Mouse (Mus musculus) limb, embryonic 12.5 days (tissue): Measurements from ENCODE around the gene Os9. TPM values are rescaled to one million over a fixed set of nuclear protein-coding genes. Genes with fewer than 3 reads are reported as not detected.

ENCODE experiments used
- ATAC-seq: fragments of 200-750 bp; cut with Nextera tagmentation; 2 replicates; pipeline ENCODE4 v1.8.0; 2017; ENCODE audit warnings: low read depth, moderate TSS enrichment; ENCODE audit not compliant: insufficient number of reproducible peaks, insufficient read depth, low FRiP score, low TSS enrichment
- H3K27ac ChIP-seq: fragments of 300-500 bp; sonication (generic); 2 replicates; pipeline ENCODE4 v1.5.1; 2016; ENCODE audit warnings: mild to moderate bottlenecking, moderate library complexity
- H3K27me3 ChIP-seq: fragments of 300-500 bp; sonication (generic); 2 replicates; pipeline ENCODE4 v1.6.1; 2016; ENCODE audit warnings: mild to moderate bottlenecking, moderate library complexity
- H3K36me3 ChIP-seq: fragments of 300-500 bp; sonication (generic); 2 replicates; pipeline ENCODE4 v1.6.1; 2016; ENCODE audit warnings: mild to moderate bottlenecking, moderate library complexity
- H3K4me1 ChIP-seq: fragments of 300-500 bp; sonication (generic); replicated peaks from 2 replicates; pipeline ENCODE4 v1.6.1; 2016
- H3K4me2 ChIP-seq: fragments of 300-500 bp; sonication (generic); 2 replicates; pipeline ENCODE4 v1.6.1; 2016; ENCODE audit warnings: mild to moderate bottlenecking, moderate library complexity
- H3K4me3 ChIP-seq: fragments of 300-500 bp; sonication (generic); replicated peaks from 2 replicates; pipeline ENCODE4 v1.5.1; 2016; ENCODE audit warnings: mild to moderate bottlenecking
- H3K9ac ChIP-seq: fragments of 300-500 bp; sonication (generic); replicated peaks from 2 replicates; pipeline ENCODE4 v1.6.1; 2016; ENCODE audit warnings: mild to moderate bottlenecking, moderate library complexity
- H3K9me3 ChIP-seq: fragments of 300-500 bp; sonication (generic); 2 replicates; pipeline ENCODE4 v1.6.1; 2016; ENCODE audit warnings: mild to moderate bottlenecking, moderate library complexity
- WGBS: fragments of 180-500 bp; shearing (Covaris S2); methylation state at CpG from one replicate; pipeline ENCODE4 v1.1.7; 2016; 5-methylcytosine and 5-hydroxymethylcytosine counted together
- polyA plus RNA-seq: library from polyadenylated mRNA; unstranded; fragments of >200 nt; fragmentation: Nextera tagmentation; extraction: Ambion mirVana; gene quantifications from 2 replicates; pipeline ENCODE4 v1.2.1, GENCODE M21; 2016

The Os9 gene
- polyA plus RNA-seq, 1 experiment from 2014 or later, result 58.7 TPM

GRCm38 (mm10) chr10:127049395-127050118 lies 71.4 kb downstream of the Os9 start:
- H3K9me3 ChIP-seq, result no peaks in the 10 kb centered on the region
- peaks cover 19% of the 10 kb centered on the region for H3K36me3 ChIP-seq
- H3K27me3 ChIP-seq, result peaks cover 70% of the 10 kb centered on the region
- H3K4me1 ChIP-seq, result peaks cover 24% of the 10 kb centered on the region
- peak overlapping the region; percentile 19; the same call in 1 of the 2 replicates for H3K4me3 ChIP-seq
- no peak overlapping the region for H3K27ac ChIP-seq
- H3K9ac ChIP-seq, result no peak overlapping the region
- 3% methylated on average over 29 of the region's 29 CpGs for WGBS
- H3K4me2 ChIP-seq, result peak overlapping the region; percentile 35
- no peak for ATAC-seq

- H3K36me3 ChIP-seq, result peaks cover 23% of the 10 kb centered on the region
- H3K9ac ChIP-seq, result no peak overlapping the region
- H3K9me3 ChIP-seq, result no peaks in the 10 kb centered on the region
- H3K4me1 ChIP-seq, result peaks cover 24% of the 10 kb centered on the region
- peak overlapping the region; percentile 35 for H3K4me2 ChIP-seq
- H3K4me3 ChIP-seq, result peak overlapping the region; percentile 19; the same call in 1 of the 2 replicates
- WGBS, result 6% methylated on average over 35 of the region's 35 CpGs
- ATAC-seq, result no peak
- peaks cover 67% of the 10 kb centered on the region for H3K27me3 ChIP-seq
- H3K27ac ChIP-seq, result no peak overlapping the region
Observed at GRCm38 (mm10) chr10:127048608-127049394, 72.1 kb downstream of the Os9 start.

GRCm38 (mm10) chr10:127047954-127048353 lies 73.0 kb downstream of the Os9 start, which contains the start of gene Cyp27b1:
TSS of gene Cyp27b1 (plus strand) at chr10:127048250.
- Histone ChIP-seq H3K9me3 (no peaks in the 10 kb centered on the region), H3K36me3 (peaks cover 30% of the 10 kb centered on the region), H3K4me2 (peak within 1 kb of the TSS; percentile 35), H3K4me1 (peaks cover 25% of the 10 kb centered on the region), H3K27ac (no peak within 1 kb of the TSS), H3K9ac (no peak within 1 kb of the TSS), H3K27me3 (peaks cover 63% of the 10 kb centered on the region), H3K4me3 (peak within 1 kb of the TSS; percentile 19; the same call in 1 of the 2 replicates)
- no peak for ATAC-seq
- 28% methylated on average over 5 of the region's 5 CpGs for WGBS

Other genes with a start within 250 kb of the Os9 start
- 22.9 TPM in 2 replicates for gene Atp23, start 219.8 kb downstream of the Os9 start, polyA plus RNA-seq
- 74.6 and 89.2 TPM in 2 replicates for gene Ctdsp2, start 142.4 kb downstream of the Os9 start, polyA plus RNA-seq
- 0.15 and 1.1 TPM in 2 replicates for gene Avil, start 120.4 kb downstream of the Os9 start, polyA plus RNA-seq
- 85.2 and 99.1 TPM in 2 replicates for gene Tsfm, start 90.3 kb downstream of the Os9 start, polyA plus RNA-seq
- gene Mettl1, start 79.7 kb downstream of the Os9 start, polyA plus RNA-seq, result 52.5 and 53.7 TPM in 2 replicates
- 0.50 TPM in 2 replicates for gene Eef1akmt3, start 79.6 kb downstream of the Os9 start, polyA plus RNA-seq
- 0.16 TPM in 1 of 2 replicates, not detected in the other for gene Cyp27b1, start 72.9 kb downstream of the Os9 start, polyA plus RNA-seq
- gene March9, start 60.9 kb downstream of the Os9 start, polyA plus RNA-seq, result 1.5 and 1.9 TPM in 2 replicates
- 2,363 and 2,376 TPM in 2 replicates for gene Cdk4, start 57.6 kb downstream of the Os9 start, polyA plus RNA-seq
- 171 and 172 TPM in 2 replicates for gene Tspan31, start 50.9 kb downstream of the Os9 start, polyA plus RNA-seq
- 0.38 TPM in 1 of 2 replicates, not detected in the other for gene Agap2, start 45.8 kb downstream of the Os9 start, polyA plus RNA-seq
- gene B4galnt1, start 44.1 kb upstream of the Os9 start, polyA plus RNA-seq, result 4.3 and 5.0 TPM in 2 replicates
- 3.4 and 3.5 TPM in 2 replicates for gene Slc26a10, start 59.5 kb upstream of the Os9 start, polyA plus RNA-seq
- 67.5 and 74.1 TPM in 2 replicates for gene Arhgef25, start 69.0 kb upstream of the Os9 start, polyA plus RNA-seq
- gene Dtx3, start 74.6 kb upstream of the Os9 start, polyA plus RNA-seq, result 150 and 166 TPM in 2 replicates
- 27.3 and 28.0 TPM in 2 replicates for gene Pip4k2c, start 90.5 kb upstream of the Os9 start, polyA plus RNA-seq
- gene Kif5a, start 142.2 kb upstream of the Os9 start, polyA plus RNA-seq, result 5.3 and 5.6 TPM in 2 replicates
- 174 and 183 TPM in 2 replicates for gene Dctn2, start 145.2 kb upstream of the Os9 start, polyA plus RNA-seq
- 17.2 and 19.8 TPM in 2 replicates for gene Mbd6, start 167.9 kb upstream of the Os9 start, polyA plus RNA-seq
- 144 and 145 TPM in 2 replicates for gene Mars, start 190.7 kb upstream of the Os9 start, polyA plus RNA-seq
- 5.7 and 6.5 TPM in 2 replicates for gene Arhgap9, start 200.8 kb upstream of the Os9 start, polyA plus RNA-seq
- 11.0 and 14.2 TPM in 2 replicates for gene Gli1, start 220.8 kb upstream of the Os9 start, polyA plus RNA-seq
- gene Inhbe, start 233.3 kb upstream of the Os9 start, polyA plus RNA-seq, result 0.04 and 0.08 TPM in 2 replicates
- not detected in 2 replicates for gene Inhbc, start 249.3 kb upstream of the Os9 start, polyA plus RNA-seq